Mouse (Mus musculus) layer of hippocampus, adult 8-10 months (tissue): ENCODE results near the gene Azin2. TPM values are rescaled to one million over a fixed set of nuclear protein-coding genes. Genes with fewer than 3 reads are reported as not detected.
A peak's percentile ranks its signal among the peaks of the same experiment; 100 is the strongest.

ENCODE experiments used
- DNase-seq, 2 experiments: peaks; one replicate each; pipeline ENCODE4 v3.0.0; 2022; ENCODE audit warnings: low spot score in 2 of 2
- total RNA-seq, 4 experiments: library from RNA; stranded (reverse); gene quantifications; 2 replicates each; pipeline ENCODE4 v1.2.4; 2022

Gene Azin2
- total RNA-seq, 4 experiments from 2014 or later, result 38.0 to 45.0 (median 43.4) TPM

- DNase-seq, result no peak
Observed at GRCm38 (mm10) chr4:128978634-128979033, 16.4 kb upstream of the Azin2 start.

- DNase-seq, result no peak
Observed at GRCm38 (mm10) chr4:128977217-128977616, 15.0 kb upstream of the Azin2 start.

GRCm38 (mm10) chr4:128976577-128976976, 14.3 kb upstream of the Azin2 start:
- DNase-seq, result no peak

GRCm38 (mm10) chr4:128974677-128975076, 12.4 kb upstream of the Azin2 start:
- no peak for DNase-seq

GRCm38 (mm10) chr4:128971065-128971694, 8.9 kb upstream of the Azin2 start:
- DNase-seq, result peak in 1 of 2 experiments; percentile 59

GRCm38 (mm10) chr4:128970417-128970807, 8.2 kb upstream of the Azin2 start:
- no peak for DNase-seq

- no peak for DNase-seq
Observed at GRCm38 (mm10) chr4:128969607-128970416, 7.6 kb upstream of the Azin2 start.

GRCm38 (mm10) chr4:128969081-128969480, 6.8 kb upstream of the Azin2 start:
- no peak for DNase-seq

- DNase-seq, result peak in 1 of 2 experiments; percentile 25
Observed at GRCm38 (mm10) chr4:128966751-128967150, 4.5 kb upstream of the Azin2 start.

GRCm38 (mm10) chr4:128962926-128963290, 666 bp upstream of the Azin2 start:
- DNase-seq, result no peak

GRCm38 (mm10) chr4:128961301-128962028, 777 bp downstream of the Azin2 start:
- DNase-seq, result no peak

- DNase-seq, result no peak
Observed at GRCm38 (mm10) chr4:128959676-128960075, 2.6 kb downstream of the Azin2 start.

- DNase-seq, result no peak
Observed at GRCm38 (mm10) chr4:128958849-128959248, 3.4 kb downstream of the Azin2 start.

- DNase-seq, result no peak
Observed at GRCm38 (mm10) chr4:128958156-128958555, 4.1 kb downstream of the Azin2 start.

- DNase-seq, result no peak
Observed at GRCm38 (mm10) chr4:128957155-128957911, 4.9 kb downstream of the Azin2 start.

GRCm38 (mm10) chr4:128953851-128954250, 8.4 kb downstream of the Azin2 start:
- DNase-seq, result no peak

GRCm38 (mm10) chr4:128950461-128950860, 11.8 kb downstream of the Azin2 start:
- DNase-seq, result no peak

- no peak for DNase-seq
Observed at GRCm38 (mm10) chr4:128949470-128950005, 12.7 kb downstream of the Azin2 start.

- no peak for DNase-seq
Observed at GRCm38 (mm10) chr4:128948137-128948674, 14.0 kb downstream of the Azin2 start.

- DNase-seq, result no peak
Observed at GRCm38 (mm10) chr4:128947326-128947933, 14.8 kb downstream of the Azin2 start.
